Mouse (Mus musculus): Measurements from ENCODE around the gene Ggt6. TPM values are rescaled to one million over a fixed set of nuclear protein-coding genes. Genes with fewer than 3 reads are reported as not detected.

Ggt6 gene
- polyA plus RNA-seq, 1 experiment from 2014 or later, result not detected

GRCm38 (mm10) chr11:72408451-72409170 lies 26.7 kb upstream of the Ggt6 start:
- no peaks in the 10 kb centered on the region for H3K36me3 ChIP-seq (ENCODE audit: control insufficient read depth, insufficient read depth, low read length)
- H3K9ac ChIP-seq (ENCODE audit: low read depth, low read length), result no peak overlapping the region
- H3K4me3 ChIP-seq (ENCODE audit: low read length), result no peak overlapping the region
- H3K9me3 ChIP-seq (ENCODE audit: control insufficient read depth, low read length), result no peaks in the 10 kb centered on the region
- H3K27me3 ChIP-seq (replicated peaks; ENCODE audit: control insufficient read depth, insufficient read depth, low read length), result peaks cover 10% of the 10 kb centered on the region
- no peak overlapping the region for H3K27ac ChIP-seq (ENCODE audit: low read depth, low read length)
- no peak for ATAC-seq
- WGBS, result 63% methylated on average over 9 of the region's 9 CpGs
- H3K4me1 ChIP-seq (ENCODE audit: control insufficient read depth, insufficient read depth, low read depth, low read length), result peaks cover 12% of the 10 kb centered on the region
- no peak overlapping the region for H3K4me2 ChIP-seq (ENCODE audit: low read length)

GRCm38 (mm10) chr11:72409649-72410385 lies 25.5 kb upstream of the Ggt6 start:
- Histone ChIP-seq H3K4me3 (ENCODE audit: low read length) (no peak overlapping the region), H3K4me2 (ENCODE audit: low read length) (0 out of 2 replicates have a peak overlapping the region, but pooled peaks have one; percentile 10), H3K9ac (ENCODE audit: low read depth, low read length) (no peak overlapping the region), H3K27me3 (replicated peaks; ENCODE audit: control insufficient read depth, insufficient read depth, low read length) (peaks cover 10% of the 10 kb centered on the region), H3K36me3 (ENCODE audit: control insufficient read depth, insufficient read depth, low read length) (no peaks in the 10 kb centered on the region), H3K27ac (ENCODE audit: low read depth, low read length) (no peak overlapping the region), H3K4me1 (ENCODE audit: control insufficient read depth, insufficient read depth, low read depth, low read length) (peaks cover 12% of the 10 kb centered on the region), H3K9me3 (ENCODE audit: control insufficient read depth, low read length) (no peaks in the 10 kb centered on the region)
- WGBS, result 73% methylated on average over 12 of the region's 12 CpGs
- no peak for ATAC-seq

- WGBS, result 1% methylated on average over 25 of the region's 25 CpGs
- H3K9me3 ChIP-seq (ENCODE audit: control insufficient read depth, low read length), result no peaks in the 10 kb centered on the region
- H3K27ac ChIP-seq (ENCODE audit: low read depth, low read length), result peak overlapping the region; percentile 75; the same call in 1 of the 2 replicates
- peaks cover 10% of the 10 kb centered on the region for H3K27me3 ChIP-seq (replicated peaks; ENCODE audit: control insufficient read depth, insufficient read depth, low read length)
- peaks cover 12% of the 10 kb centered on the region for H3K4me1 ChIP-seq (ENCODE audit: control insufficient read depth, insufficient read depth, low read depth, low read length)
- no peaks in the 10 kb centered on the region for H3K36me3 ChIP-seq (ENCODE audit: control insufficient read depth, insufficient read depth, low read length)
- peak overlapping the region; percentile 97 for H3K4me2 ChIP-seq (ENCODE audit: low read length)
- peak overlapping the region; percentile 73 for H3K9ac ChIP-seq (ENCODE audit: low read depth, low read length)
- peak; percentile 61 for ATAC-seq
- peak overlapping the region; percentile 65 for H3K4me3 ChIP-seq (ENCODE audit: low read length)
These were observed 24.7 kb upstream of the Ggt6 start for GRCm38 (mm10) chr11:72410521-72411092.

- Histone ChIP-seq H3K4me2 (ENCODE audit: low read length) (peak within 1 kb of the TSS; percentile 97), H3K27me3 (replicated peaks; ENCODE audit: control insufficient read depth, insufficient read depth, low read length) (peaks cover 10% of the 10 kb centered on the region), H3K9me3 (ENCODE audit: control insufficient read depth, low read length) (no peaks in the 10 kb centered on the region), H3K4me1 (ENCODE audit: control insufficient read depth, insufficient read depth, low read depth, low read length) (peaks cover 12% of the 10 kb centered on the region), H3K4me3 (ENCODE audit: low read length) (peak within 1 kb of the TSS; percentile 65), H3K27ac (ENCODE audit: low read depth, low read length) (peak within 1 kb of the TSS; percentile 75), H3K9ac (ENCODE audit: low read depth, low read length) (peak within 1 kb of the TSS; percentile 73), H3K36me3 (ENCODE audit: control insufficient read depth, insufficient read depth, low read length) (no peaks in the 10 kb centered on the region)
- under 1% methylated on average over 85 of the region's 86 CpGs for WGBS
- ATAC-seq, result peak; percentile 88
These were observed 24.0 kb upstream of the Ggt6 start, which contains the start of gene Smtnl2 for GRCm38 (mm10) chr11:72411093-72411921. Smtnl2 (minus strand) TSS chr11:72411713.

GRCm38 (mm10) chr11:72411945-72412344 lies 23.4 kb upstream of the Ggt6 start:
- WGBS, result 36% methylated on average over 9 of the region's 9 CpGs
- Histone ChIP-seq H3K4me3 (ENCODE audit: low read length) (peak overlapping the region; percentile 65), H3K9ac (ENCODE audit: low read depth, low read length) (no peak overlapping the region), H3K36me3 (ENCODE audit: control insufficient read depth, insufficient read depth, low read length) (no peaks in the 10 kb centered on the region), H3K4me1 (ENCODE audit: control insufficient read depth, insufficient read depth, low read depth, low read length) (peaks cover 12% of the 10 kb centered on the region), H3K4me2 (ENCODE audit: low read length) (peak overlapping the region; percentile 97), H3K9me3 (ENCODE audit: control insufficient read depth, low read length) (no peaks in the 10 kb centered on the region), H3K27me3 (replicated peaks; ENCODE audit: control insufficient read depth, insufficient read depth, low read length) (peaks cover 10% of the 10 kb centered on the region), H3K27ac (ENCODE audit: low read depth, low read length) (no peak overlapping the region)
- ATAC-seq, result no peak

- no peak overlapping the region for H3K4me3 ChIP-seq (ENCODE audit: low read length)
- H3K9me3 ChIP-seq (ENCODE audit: control insufficient read depth, low read length), result no peaks in the 10 kb centered on the region
- ATAC-seq, result no peak
- peaks cover 12% of the 10 kb centered on the region for H3K4me1 ChIP-seq (ENCODE audit: control insufficient read depth, insufficient read depth, low read depth, low read length)
- 78% methylated on average over 7 of the region's 7 CpGs for WGBS
- no peak overlapping the region for H3K27ac ChIP-seq (ENCODE audit: low read depth, low read length)
- no peaks in the 10 kb centered on the region for H3K36me3 ChIP-seq (ENCODE audit: control insufficient read depth, insufficient read depth, low read length)
- no peak overlapping the region for H3K9ac ChIP-seq (ENCODE audit: low read depth, low read length)
- H3K4me2 ChIP-seq (ENCODE audit: low read length), result no peak overlapping the region
- peaks cover 10% of the 10 kb centered on the region for H3K27me3 ChIP-seq (replicated peaks; ENCODE audit: control insufficient read depth, insufficient read depth, low read length)
These were observed 22.3 kb upstream of the Ggt6 start for GRCm38 (mm10) chr11:72413016-72413415.

- Histone ChIP-seq H3K36me3 (ENCODE audit: control insufficient read depth, insufficient read depth, low read length) (no peaks in the 10 kb centered on the region), H3K4me2 (ENCODE audit: low read length) (no peak overlapping the region), H3K4me3 (ENCODE audit: low read length) (no peak overlapping the region), H3K9ac (ENCODE audit: low read depth, low read length) (no peak overlapping the region), H3K4me1 (ENCODE audit: control insufficient read depth, insufficient read depth, low read depth, low read length) (peaks cover 12% of the 10 kb centered on the region), H3K27me3 (replicated peaks; ENCODE audit: control insufficient read depth, insufficient read depth, low read length) (peaks cover 8% of the 10 kb centered on the region), H3K27ac (ENCODE audit: low read depth, low read length) (no peak overlapping the region), H3K9me3 (ENCODE audit: control insufficient read depth, low read length) (no peaks in the 10 kb centered on the region)
- no peak for ATAC-seq
- WGBS, result 76% methylated on average over 5 of the region's 5 CpGs
These were observed 21.6 kb upstream of the Ggt6 start for GRCm38 (mm10) chr11:72413601-72414190.

- WGBS, result 87% methylated on average over 8 of the region's 8 CpGs
- H3K27ac ChIP-seq (ENCODE audit: low read depth, low read length), result no peak overlapping the region
- no peak overlapping the region for H3K4me3 ChIP-seq (ENCODE audit: low read length)
- H3K4me2 ChIP-seq (ENCODE audit: low read length), result no peak overlapping the region
- H3K4me1 ChIP-seq (ENCODE audit: control insufficient read depth, insufficient read depth, low read depth, low read length), result peaks cover 12% of the 10 kb centered on the region
- H3K9me3 ChIP-seq (ENCODE audit: control insufficient read depth, low read length), result no peaks in the 10 kb centered on the region
- ATAC-seq, result no peak
- H3K36me3 ChIP-seq (ENCODE audit: control insufficient read depth, insufficient read depth, low read length), result no peaks in the 10 kb centered on the region
- peaks cover 5% of the 10 kb centered on the region; the same call in 1 of the 2 replicates for H3K27me3 ChIP-seq (replicated peaks; ENCODE audit: control insufficient read depth, insufficient read depth, low read length)
- H3K9ac ChIP-seq (ENCODE audit: low read depth, low read length), result no peak overlapping the region
These were observed 20.2 kb upstream of the Ggt6 start for GRCm38 (mm10) chr11:72415155-72415554.
